Mouse (Mus musculus): ENCODE results near the gene Clk2. TPM values are rescaled to one million over a fixed set of nuclear protein-coding genes. Genes with fewer than 3 reads are reported as not detected.
"Not testable (repeated sequence)": the region's sequence is repeated elsewhere in the genome, so short reads cannot be mapped to it uniquely, and the experiment has no call there.

Gene Clk2
- polyA plus RNA-seq, 1 experiment: 12.9 TPM

- TF ChIP-seq FLI1 (IDR thresholded peaks at IDR 0.05; ENCODE audit: low read length) (no peak), GATA1 (IDR thresholded peaks at IDR 0.05; ENCODE audit: borderline replicate concordance, low read length) (no peak)
- peak overlapping the region; percentile 40 for H3K4me3 ChIP-seq (replicated peaks)
- H3K27me3 ChIP-seq (replicated peaks): peaks cover 45% of the 10 kb centered on the region
- H3K9me3 ChIP-seq: no peaks in the 10 kb centered on the region
- peaks cover 31% of the 10 kb centered on the region for H3K4me1 ChIP-seq
- H3K36me3 ChIP-seq (replicated peaks; ENCODE audit: low read length): no peaks in the 10 kb centered on the region
These were observed 5.9 kb upstream of the Clk2 start for GRCm38 (mm10) chr3:89158651-89159050.

GRCm38 (mm10) chr3:89159211-89159610 lies 5.4 kb upstream of the Clk2 start:
- Histone ChIP-seq H3K4me3 (replicated peaks) (peak overlapping the region; percentile 91), H3K27me3 (replicated peaks) (peaks cover 42% of the 10 kb centered on the region), H3K36me3 (replicated peaks; ENCODE audit: low read length) (no peaks in the 10 kb centered on the region), H3K9me3 (no peaks in the 10 kb centered on the region), H3K4me1 (peaks cover 37% of the 10 kb centered on the region)
- TF ChIP-seq GATA1 (IDR thresholded peaks at IDR 0.05; ENCODE audit: borderline replicate concordance, low read length) (no peak), FLI1 (IDR thresholded peaks at IDR 0.05; ENCODE audit: low read length) (no peak)

GRCm38 (mm10) chr3:89159616-89160344 lies 4.8 kb upstream of the Clk2 start, which contains the start of gene Hcn3:
Gene Hcn3 (minus strand): TSS chr3:89160196.
- Histone ChIP-seq H3K4me3 (replicated peaks) (peak within 1 kb of the TSS; percentile 91), H3K27me3 (replicated peaks) (peaks cover 39% of the 10 kb centered on the region), H3K36me3 (replicated peaks; ENCODE audit: low read length) (no peaks in the 10 kb centered on the region), H3K4me1 (peaks cover 37% of the 10 kb centered on the region), H3K9me3 (no peaks in the 10 kb centered on the region)
- no peak for TF ChIP-seq GATA1 (IDR thresholded peaks at IDR 0.05; ENCODE audit: borderline replicate concordance, low read length)
- TF ChIP-seq FLI1 (IDR thresholded peaks at IDR 0.05; ENCODE audit: low read length): no peak

- H3K4me3 ChIP-seq (replicated peaks); H3K36me3 ChIP-seq (replicated peaks; ENCODE audit: low read length); H3K9me3 ChIP-seq: not testable (repeated sequence)
- H3K4me1 ChIP-seq: peaks cover 46% of the 10 kb centered on the region
- H3K27me3 ChIP-seq (replicated peaks): peaks cover 29% of the 10 kb centered on the region
These were observed 3.4 kb upstream of the Clk2 start for GRCm38 (mm10) chr3:89161207-89161606.

GRCm38 (mm10) chr3:89161786-89162185 lies 2.8 kb upstream of the Clk2 start:
- Histone ChIP-seq H3K4me1 (peaks cover 52% of the 10 kb centered on the region), H3K9me3 (no peaks in the 10 kb centered on the region), H3K36me3 (replicated peaks; ENCODE audit: low read length) (peaks cover 7% of the 10 kb centered on the region), H3K4me3 (replicated peaks) (no peak overlapping the region), H3K27me3 (replicated peaks) (peaks cover 29% of the 10 kb centered on the region)
- TF ChIP-seq FLI1 (IDR thresholded peaks at IDR 0.05; ENCODE audit: low read length) (no peak), GATA1 (IDR thresholded peaks at IDR 0.05; ENCODE audit: borderline replicate concordance, low read length) (no peak)

GRCm38 (mm10) chr3:89163123-89163522 lies 1.5 kb upstream of the Clk2 start:
- Histone ChIP-seq H3K36me3 (replicated peaks; ENCODE audit: low read length) (peaks cover 20% of the 10 kb centered on the region), H3K4me1 (peaks cover 56% of the 10 kb centered on the region), H3K9me3 (no peaks in the 10 kb centered on the region), H3K4me3 (replicated peaks) (no peak overlapping the region), H3K27me3 (replicated peaks) (peaks cover 19% of the 10 kb centered on the region)
- TF ChIP-seq FLI1 (IDR thresholded peaks at IDR 0.05; ENCODE audit: low read length): no peak
- TF ChIP-seq GATA1 (IDR thresholded peaks at IDR 0.05; ENCODE audit: borderline replicate concordance, low read length): no peak

GRCm38 (mm10) chr3:89163643-89164245 lies 851 bp upstream of the Clk2 start:
- peaks cover 53% of the 10 kb centered on the region for H3K4me1 ChIP-seq
- peak overlapping the region; percentile 93 for H3K4me3 ChIP-seq (replicated peaks)
- no peak for TF ChIP-seq GATA1 (IDR thresholded peaks at IDR 0.05; ENCODE audit: borderline replicate concordance, low read length)
- TF ChIP-seq FLI1 (IDR thresholded peaks at IDR 0.05; ENCODE audit: low read length): no peak
- peaks cover 13% of the 10 kb centered on the region for H3K27me3 ChIP-seq (replicated peaks)
- no peaks in the 10 kb centered on the region for H3K9me3 ChIP-seq
- peaks cover 26% of the 10 kb centered on the region for H3K36me3 ChIP-seq (replicated peaks; ENCODE audit: low read length)

GRCm38 (mm10) chr3:89165268-89165870 lies 774 bp downstream of the Clk2 start:
- H3K9me3 ChIP-seq: no peaks in the 10 kb centered on the region
- TF ChIP-seq FLI1 (IDR thresholded peaks at IDR 0.05; ENCODE audit: low read length) (no peak), GATA1 (IDR thresholded peaks at IDR 0.05; ENCODE audit: borderline replicate concordance, low read length) (no peak)
- peaks cover 39% of the 10 kb centered on the region for H3K4me1 ChIP-seq
- H3K27me3 ChIP-seq (replicated peaks): no peaks in the 10 kb centered on the region
- H3K4me3 ChIP-seq (replicated peaks): peak overlapping the region; percentile 93
- H3K36me3 ChIP-seq (replicated peaks; ENCODE audit: low read length): peaks cover 43% of the 10 kb centered on the region

- H3K4me3 ChIP-seq (replicated peaks): peak overlapping the region; percentile 0
- no peak for TF ChIP-seq GATA1 (IDR thresholded peaks at IDR 0.05; ENCODE audit: borderline replicate concordance, low read length)
- no peak for TF ChIP-seq FLI1 (IDR thresholded peaks at IDR 0.05; ENCODE audit: low read length)
These were observed 2.4 kb downstream of the Clk2 start for GRCm38 (mm10) chr3:89166945-89167344.

GRCm38 (mm10) chr3:89174844-89175243 lies 10.2 kb downstream of the Clk2 start:
- Histone ChIP-seq H3K4me3 (replicated peaks) (no peak overlapping the region), H3K9me3 (no peaks in the 10 kb centered on the region), H3K27me3 (replicated peaks) (no peaks in the 10 kb centered on the region), H3K4me1 (peaks cover 33% of the 10 kb centered on the region), H3K36me3 (replicated peaks; ENCODE audit: low read length) (peaks cover 80% of the 10 kb centered on the region)
- TF ChIP-seq FLI1 (IDR thresholded peaks at IDR 0.05; ENCODE audit: low read length): no peak
- no peak for TF ChIP-seq GATA1 (IDR thresholded peaks at IDR 0.05; ENCODE audit: borderline replicate concordance, low read length)

More at GRCm38 (mm10) chr3:89166945-89167344, 2.4 kb downstream of the Clk2 start:
- Histone ChIP-seq H3K36me3 (replicated peaks; ENCODE audit: low read length) (peaks cover 56% of the 10 kb centered on the region), H3K4me1 (peaks cover 36% of the 10 kb centered on the region), H3K9me3 (no peaks in the 10 kb centered on the region), H3K27me3 (replicated peaks) (no peaks in the 10 kb centered on the region)
